Mouse (Mus musculus): ENCODE measurements around the gene Bbx.

DNA sequence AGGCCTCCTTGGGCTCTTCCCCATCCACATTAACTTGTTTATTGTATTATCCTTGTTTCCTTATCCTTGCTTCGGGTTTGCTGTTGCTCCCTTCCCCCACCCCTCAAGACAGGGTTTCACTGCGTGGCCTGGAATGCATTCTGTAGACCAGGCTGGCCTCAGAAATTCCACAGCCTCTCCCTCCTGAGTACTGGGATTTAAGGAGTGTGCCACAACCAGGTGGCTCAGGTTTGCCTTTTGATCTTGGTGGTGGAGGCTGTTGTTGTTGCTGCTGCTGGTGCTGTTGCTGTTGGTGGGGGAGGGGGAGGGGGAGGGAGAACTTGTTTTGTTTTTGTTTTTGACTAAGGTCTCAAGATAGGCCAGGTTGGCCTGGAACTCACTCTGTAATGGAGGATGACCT is 5.1 kb upstream of the Bbx start:
- no peak for TF ChIP-seq FLI1 (IDR thresholded peaks at IDR 0.05; ENCODE audit: low read length)
- no peak for TF ChIP-seq GATA1 (IDR thresholded peaks at IDR 0.05; ENCODE audit: borderline replicate concordance, low read length)
